Mouse (Mus musculus): Measurements from ENCODE around the gene Gbf1. TPM values are rescaled to one million over a fixed set of nuclear protein-coding genes. Genes with fewer than 3 reads are reported as not detected.

Gbf1 gene
- total RNA-seq, 2 experiments from 2014 or later: 50.3 to 50.7 TPM

DNA sequence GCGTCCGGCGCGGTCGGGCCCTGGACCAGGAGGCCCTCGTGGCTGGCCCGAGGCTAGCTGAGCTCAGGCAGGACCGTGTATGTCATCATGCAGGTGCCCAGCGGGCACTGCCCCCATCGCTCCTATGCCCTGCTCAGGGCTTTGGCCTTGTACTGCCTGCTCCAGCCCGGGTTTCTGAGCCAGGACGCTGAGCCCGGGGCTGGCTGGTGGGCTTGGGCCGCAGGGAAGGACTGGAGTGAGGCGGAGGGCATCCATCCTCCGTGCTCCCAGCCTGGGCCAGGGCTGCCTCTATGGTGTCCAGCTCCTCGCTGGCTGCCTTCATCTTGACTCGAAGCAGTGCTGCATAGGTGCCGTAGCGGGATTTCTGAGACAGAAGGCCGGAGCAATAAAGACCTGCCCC, 160.3 kb downstream of the Gbf1 start:
- intact Hi-C loops (cut with DNase I): no loop called here
- DNase-seq: peak in 1 of 2 experiments; percentile 2

DNA sequence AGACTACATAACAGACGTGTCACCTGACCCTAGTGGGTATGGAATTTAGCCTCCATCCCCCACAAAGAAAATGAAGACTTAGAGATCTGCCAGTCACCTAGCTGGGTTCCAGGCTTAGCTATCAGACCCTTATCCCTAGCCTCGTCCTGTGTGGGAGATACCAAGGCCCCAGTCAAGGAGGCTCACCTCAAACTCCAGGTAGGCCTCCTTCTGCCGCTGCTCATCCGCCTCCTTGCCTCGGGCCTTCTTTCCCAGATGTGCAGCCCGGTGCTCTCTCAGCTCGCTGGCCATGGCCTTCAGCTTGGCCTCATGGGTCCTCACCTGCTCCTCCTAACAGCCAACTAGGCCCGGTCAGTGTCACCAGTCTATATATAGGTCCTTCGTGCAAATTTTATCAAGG, 160.8 kb downstream of the Gbf1 start:
- no peak for DNase-seq
- intact Hi-C loops (cut with DNase I): no loop called here

DNA sequence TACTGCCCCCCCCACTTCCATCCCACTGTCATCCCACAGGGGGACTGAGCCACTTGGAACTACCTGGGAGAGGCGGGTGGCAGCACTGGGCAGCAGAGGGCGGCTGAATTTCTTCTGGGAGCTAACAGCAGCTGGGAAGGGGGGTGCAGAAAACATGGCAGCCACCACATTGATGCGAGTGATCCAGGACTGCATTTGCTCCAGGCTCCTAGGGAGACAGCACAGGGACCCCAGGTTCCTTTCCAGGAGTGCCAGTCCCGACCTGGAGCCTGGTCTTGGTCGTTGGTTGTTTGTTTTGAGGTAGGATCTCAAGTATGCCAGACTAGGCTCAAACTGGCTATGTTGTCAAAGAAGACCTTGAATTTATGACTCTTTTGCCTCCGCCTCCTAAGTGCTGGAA, 161.3 kb downstream of the Gbf1 start:
- intact Hi-C loops (cut with DNase I): no loop called here
- DNase-seq: no peak

DNA sequence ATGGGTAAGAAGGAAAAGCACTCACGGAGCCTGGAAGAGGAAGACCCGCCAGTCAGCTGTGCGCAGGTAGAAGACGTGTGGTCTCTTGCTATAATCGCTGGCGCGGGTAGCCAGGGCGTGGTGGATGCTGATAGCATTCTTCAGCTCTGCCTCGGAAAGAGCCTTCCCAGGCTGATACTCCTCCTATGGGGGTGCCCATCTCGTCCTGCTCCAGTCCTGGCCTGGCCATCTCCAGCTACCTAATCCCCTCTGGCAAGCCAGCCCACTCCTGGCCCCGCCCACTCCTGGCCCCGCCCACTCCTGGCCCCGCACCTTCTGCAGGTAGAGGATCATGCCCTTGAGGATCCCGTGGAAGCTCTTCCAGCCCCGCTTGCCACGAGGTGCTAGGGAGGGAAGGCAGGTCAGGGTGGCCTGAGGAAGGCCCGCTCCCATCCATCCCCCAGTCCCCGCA, 161.9 kb downstream of the Gbf1 start:
- intact Hi-C loops (cut with DNase I): no loop called here
- no peak for DNase-seq

DNA sequence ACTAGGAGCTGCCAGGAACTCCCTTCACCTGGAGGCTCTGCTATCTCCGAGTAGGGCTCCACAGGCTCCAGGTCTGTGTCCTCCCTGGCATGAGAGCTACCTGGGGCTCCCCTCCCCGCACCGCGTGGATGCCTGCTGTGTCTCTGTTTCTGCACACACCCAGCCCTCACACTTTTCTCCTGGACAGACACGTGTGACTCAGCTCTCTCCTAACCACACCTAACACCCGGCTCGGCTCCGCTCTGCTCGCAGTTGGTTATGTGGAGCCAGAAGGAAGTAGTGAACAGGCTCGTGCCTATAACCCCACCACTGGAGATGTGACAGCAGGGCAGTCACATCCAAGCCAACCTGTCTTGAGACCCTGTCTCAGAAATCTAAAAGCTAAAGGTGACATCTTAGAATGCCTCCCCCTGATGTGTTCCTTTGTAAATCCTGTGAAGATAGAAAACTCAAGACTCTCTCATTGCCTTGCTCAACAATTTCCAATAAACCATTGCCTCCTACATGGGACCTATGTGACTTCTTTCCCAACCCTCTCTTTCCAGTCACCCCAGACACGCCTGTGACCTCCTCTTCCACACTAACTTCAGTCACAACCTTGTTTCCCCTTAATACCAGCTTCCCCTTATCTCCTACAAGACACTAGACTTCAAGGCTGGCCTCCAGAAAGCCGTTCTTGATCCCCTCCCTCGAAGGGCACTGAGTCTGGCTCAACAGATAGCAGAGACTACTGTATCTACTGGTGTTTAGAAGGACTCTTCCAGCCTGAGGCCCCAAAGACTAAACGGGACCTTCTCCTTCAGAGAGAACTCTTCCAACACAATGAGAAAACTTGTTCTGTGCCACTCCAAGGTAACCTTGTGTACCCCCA, 162.8 kb downstream of the Gbf1 start:
- DNase-seq: no peak
- intact Hi-C loops (cut with DNase I): no loop called here

DNA sequence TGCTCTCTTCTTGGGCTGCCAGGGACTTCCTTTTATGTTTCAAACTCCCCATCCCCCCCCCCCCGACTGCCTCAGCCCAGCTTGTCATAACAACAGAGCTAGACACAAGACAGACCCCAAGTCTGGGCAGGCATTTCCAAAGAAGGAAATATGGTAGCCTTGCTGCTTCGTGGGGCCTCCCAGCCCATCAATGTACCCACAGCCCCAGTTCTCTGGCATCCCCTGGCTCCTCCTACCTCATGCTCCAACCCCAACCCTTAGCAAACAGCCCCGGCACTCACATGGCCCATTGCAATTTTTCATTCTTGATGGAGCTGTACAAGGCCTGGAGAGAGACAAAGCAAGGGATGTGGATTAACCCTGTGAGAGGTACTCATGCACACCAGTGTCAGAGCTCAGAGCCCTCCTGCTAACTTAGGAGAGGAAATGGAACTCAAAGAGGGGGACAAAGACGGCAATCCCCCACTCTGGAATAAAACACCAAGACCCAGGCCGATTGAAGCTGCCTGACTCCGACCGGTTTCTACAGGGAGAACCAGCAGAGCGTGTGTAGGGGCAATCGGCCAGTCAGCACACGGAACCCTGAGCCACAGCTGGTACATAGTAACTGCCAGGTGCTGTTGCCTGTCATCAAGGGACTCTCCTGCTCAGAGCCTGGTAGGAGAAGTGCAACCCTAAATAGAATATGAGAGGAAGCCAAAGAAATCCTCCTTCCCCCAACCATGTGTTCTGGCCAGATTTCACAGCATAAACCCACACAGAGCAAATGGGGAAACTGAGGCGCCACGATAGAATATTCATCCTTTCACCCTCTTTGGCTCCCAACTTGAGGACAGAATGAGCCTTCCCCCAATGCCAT, 163.7 kb downstream of the Gbf1 start:
- intact Hi-C loops (cut with DNase I): no loop called here
- DNase-seq: no peak

DNA sequence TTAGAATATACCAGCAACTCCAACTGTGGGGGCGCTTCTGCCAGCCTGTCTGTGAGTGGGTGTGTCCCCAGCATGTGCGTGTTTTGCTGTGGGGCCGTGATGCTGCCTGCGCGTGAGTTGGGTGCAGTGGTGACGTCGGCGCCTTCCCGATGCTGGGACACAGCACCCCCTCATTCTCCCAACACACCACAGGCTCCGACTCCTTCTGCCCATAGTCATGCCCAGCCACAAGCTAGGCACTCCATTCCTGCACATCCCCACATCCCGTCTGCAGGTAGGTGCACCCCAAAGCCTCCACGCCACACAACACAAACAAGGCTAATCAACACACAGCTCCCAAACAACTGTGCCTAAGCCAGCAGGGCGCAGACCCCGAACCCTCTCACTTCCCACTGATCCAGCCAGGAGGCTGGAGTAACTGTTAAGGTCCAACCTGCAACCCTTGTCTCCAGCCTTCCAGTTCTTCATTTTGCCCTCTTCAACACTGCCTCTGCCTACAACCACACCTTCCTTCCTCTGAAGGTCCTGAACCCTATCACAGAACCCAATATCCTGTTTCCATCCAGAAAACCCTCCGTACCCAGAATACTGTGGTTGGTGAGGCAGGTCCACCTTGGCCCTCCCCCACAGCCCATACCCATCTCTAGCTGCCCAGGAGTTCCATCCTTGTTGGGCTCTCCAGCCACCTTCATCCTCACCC, 164.7 kb downstream of the Gbf1 start:
- no peak for DNase-seq

DNA sequence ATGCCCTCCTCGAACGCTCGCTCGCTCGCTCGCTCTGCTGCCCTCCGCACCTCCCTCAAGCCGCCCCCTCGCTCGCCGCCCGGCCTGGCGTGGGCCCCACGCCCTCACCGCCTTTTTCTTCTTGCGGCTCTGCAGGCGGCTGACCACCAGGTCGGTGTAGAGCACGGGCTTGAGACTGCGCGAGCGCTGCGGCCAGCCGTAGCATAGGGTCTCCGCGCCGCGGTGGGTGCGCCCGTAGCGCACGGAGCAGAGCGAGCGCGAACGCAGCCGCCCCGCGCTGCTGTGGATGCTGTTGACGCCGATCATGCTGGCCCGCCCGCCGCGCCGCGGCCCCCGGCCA, 165.2 kb downstream of the Gbf1 start:
- intact Hi-C loops (cut with DNase I): no loop called here
- DNase-seq: peak in 1 of 2 experiments; percentile 23

More for the DNA sequence above, 164.7 kb downstream of the Gbf1 start:
- intact Hi-C loops (cut with DNase I): no loop called here

DNA sequence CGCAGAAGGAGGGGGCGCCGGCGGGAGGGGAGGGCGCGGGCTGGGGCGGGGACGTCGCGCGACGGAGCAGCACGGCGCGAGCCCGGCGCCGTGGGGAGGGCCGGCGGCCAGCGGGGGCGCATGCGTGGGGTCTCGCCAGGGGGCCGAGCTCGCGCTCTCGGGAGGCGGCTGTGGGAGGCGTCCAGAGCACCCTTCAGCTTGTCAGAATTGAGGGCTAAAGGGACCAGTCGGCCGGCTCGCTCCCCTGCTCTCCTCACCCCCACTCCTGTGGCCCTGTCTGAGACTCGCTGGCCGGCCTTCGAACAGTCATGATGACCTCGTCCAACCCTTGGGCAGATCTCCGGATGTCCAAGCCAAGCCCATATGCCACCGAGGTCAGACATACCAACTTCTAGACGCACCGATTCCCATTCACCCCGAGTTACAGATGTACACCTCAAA, 165.7 kb downstream of the Gbf1 start:
- peak; percentile 59 to 66 for DNase-seq

DNA sequence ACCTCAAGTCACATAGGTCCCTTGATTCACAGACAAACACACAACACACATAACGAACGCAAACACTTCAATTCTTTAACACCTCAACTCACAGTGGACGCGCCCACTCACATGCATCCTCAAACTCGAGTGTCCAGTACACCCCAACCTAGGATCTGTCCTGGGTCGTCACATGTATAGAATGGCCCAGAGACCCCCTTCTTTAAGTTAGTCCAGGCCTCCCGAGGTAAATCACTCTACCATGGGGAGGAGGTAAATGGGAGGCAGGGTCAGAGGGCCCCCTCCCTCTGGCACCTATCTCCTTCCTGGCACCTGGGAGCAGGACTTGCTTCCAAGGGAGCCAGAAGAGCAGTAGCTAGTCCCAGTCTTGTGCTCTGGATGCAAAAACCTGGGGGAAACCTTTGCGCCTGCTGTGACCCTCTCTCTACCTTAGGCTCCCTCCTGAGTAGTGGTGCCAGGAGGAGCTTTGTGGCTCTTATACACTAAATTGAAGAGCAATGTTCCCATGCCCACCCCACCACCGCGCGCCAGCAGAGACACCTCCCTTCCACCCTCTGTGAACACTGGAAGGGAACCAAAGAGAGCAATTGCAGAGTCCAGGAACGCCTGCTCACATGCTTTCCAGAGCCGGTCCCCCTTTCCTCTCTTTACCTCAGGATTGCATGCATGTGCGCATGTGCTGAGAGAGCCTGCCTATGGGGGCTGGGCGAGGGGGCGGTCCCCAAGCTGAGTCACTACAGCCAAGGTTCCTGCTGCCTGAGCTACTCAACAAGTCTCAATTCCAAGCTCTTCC, 166.5 kb downstream of the Gbf1 start:
- DNase-seq: peak; percentile 66 to 73
- intact Hi-C loops (cut with DNase I): no loop called here

More for the DNA sequence above, 165.7 kb downstream of the Gbf1 start:
- intact Hi-C loops (cut with DNase I): no loop called here

DNA sequence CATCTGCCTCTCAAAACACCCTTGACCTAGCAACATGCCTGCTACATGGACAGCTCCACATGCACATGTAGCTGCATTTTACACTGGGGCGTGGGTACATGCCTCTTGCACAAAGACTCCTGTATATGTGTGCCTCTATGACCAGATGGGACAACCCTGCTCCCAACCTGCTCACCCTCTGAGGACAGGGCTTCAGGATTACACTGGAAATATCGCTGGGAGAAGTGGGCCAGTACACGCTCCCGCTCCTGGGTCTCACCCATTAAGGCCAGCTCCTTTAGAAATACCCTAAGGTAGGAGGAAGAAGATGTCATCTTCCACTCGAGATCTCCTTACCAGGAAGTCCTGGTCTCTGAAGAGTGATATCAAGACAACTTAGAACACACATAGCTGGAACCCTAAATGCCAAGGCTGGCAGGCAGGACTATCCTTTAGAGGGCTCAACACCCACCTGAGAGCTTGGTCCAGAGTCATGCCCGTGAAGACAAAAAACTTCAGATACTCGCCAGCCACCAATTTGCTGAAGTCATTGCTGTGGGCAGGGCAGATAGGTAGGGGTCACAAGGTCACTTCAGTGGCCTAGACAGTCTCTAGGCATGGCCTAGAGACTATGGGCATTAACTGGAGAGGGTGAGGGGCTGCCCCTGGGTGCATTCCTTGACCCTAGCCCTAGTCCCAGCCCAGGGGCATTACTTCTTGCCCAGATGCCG, 167.9 kb downstream of the Gbf1 start:
- intact Hi-C loops (cut with DNase I): no loop called here
- no peak for DNase-seq

DNA sequence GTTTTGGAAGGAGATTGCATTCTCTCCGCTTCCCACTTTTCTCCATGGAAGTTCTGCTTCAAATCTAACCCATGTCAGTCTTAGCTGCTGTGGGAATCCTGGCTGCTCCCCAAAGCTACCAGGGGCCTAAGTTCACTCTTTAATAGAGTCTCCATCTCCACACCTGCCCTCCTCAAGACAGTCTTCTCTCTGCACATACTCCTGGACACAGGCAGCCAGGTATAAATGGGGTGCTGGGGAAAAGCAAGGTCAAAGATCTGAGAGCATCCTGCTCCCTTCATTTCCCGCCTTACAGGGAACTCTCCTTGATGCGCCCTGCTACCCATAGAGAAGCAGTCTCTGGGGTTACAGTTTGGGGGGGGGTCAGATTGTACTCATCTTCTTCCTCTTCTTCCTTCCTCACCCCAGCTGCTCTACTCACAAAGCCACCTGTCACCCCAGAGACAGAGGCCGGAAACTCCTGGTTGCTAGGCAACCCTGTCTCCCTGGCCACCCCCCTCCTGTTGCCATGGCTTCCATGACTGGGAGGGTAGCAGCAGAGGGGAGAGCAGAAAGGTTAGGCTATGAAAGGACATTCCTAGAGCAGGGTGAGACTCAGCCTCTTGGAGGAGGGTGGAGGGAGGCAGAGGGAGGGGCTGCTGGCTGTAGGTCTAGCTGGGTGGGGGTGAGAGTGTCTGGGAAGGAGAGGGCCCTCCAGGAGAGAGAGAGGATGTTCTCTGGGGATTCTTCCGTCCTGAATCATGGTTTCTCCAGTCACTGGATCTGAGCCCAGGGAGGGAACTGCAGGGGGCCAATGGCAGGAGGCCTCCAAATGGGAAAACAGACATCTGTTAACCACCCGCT, 169.0 kb downstream of the Gbf1 start:
- intact Hi-C loops (cut with DNase I): no loop called here
- DNase-seq: no peak

DNA sequence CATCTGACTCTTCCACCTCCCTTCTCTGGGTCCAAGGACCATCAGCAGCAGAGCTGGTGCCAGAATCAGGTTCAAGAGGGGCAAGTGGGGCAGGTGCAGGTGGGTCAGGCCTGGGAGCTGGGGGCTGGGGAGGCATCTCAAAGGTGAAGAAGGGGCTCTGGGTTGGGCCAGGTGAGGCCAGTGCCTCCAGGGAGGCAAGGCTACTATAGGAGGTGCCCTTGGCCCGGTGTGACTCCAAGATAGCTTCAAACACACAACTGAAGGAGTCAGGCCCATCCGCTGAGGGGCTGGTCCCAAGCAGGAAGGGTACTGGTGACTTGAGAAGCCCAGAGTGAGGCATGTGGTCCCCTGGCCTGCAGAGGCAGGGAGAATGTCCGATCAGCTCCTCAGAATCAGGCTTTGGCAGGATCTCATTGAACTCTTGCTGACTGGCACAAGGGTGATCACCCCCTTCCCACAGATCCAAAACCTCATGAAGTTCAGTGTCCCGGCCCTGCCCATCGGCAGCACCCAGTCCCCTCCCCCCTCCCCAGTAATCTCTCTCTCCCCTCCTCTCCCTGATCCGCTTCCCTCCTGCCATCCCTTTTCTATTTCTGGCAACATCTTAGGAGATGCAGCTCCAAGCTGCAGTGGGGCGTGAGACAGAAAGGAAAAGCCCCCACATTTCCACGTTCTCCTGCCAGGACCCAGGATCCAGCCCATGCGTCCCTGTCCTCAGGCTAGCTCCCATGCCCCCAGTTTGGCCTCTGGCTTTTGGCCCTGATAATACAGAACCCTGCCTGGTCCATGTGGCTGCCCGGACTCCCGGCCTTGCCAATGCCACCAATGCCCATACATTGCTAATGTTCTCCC, 170.1 kb downstream of the Gbf1 start:
- intact Hi-C loops (cut with DNase I): no loop called here
- no peak for DNase-seq

DNA sequence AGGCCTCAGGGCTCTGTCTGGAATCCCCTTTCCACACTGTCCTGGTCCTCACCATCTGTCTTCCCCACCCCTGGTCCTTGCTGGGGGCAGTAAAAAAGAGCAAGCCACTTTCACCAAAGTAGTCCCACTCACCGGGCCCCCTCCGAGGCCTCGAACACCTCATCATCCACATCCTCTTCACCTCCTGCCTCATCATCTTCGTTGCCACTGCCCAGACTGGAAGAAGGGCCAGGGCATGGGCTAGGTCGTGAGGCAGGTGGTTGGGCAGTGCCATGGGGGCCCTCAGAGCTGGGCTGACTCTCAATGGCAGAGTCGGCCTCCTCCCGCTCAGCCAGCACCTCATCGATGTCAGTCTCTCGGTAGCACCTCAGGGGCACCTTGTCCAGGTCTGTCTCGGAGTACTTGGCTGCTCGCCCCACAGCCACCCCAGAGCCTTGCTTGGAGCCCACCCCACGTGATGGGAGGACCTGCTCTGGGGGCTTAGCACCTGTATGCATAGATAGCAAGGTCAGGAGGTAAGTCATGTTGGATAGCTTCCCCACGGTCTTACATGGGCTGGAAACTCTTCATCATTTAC, 170.8 kb downstream of the Gbf1 start:
- intact Hi-C loops (cut with DNase I): no loop called here
- no peak for DNase-seq

DNA sequence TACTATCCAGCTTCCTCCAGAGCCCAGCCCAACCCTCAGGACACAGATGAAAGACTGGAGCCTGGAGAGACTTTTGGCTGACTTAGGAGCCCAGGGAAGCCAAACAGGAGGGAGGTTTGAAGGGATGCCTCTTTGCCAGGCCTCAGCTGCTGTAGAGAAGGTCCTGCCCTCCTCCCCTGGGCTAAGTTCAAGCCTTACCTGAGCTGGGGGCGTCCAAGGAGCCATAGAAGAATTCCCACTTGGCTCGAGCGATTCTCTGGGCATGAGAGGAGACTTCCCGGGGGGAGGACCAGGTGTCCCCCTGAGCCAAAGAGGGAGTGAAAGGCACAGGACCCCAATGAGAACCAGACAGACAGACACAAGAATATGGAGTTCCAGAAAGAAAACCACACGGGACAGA, 171.4 kb downstream of the Gbf1 start:
- intact Hi-C loops (cut with DNase I): no loop called here
- DNase-seq: no peak

DNA sequence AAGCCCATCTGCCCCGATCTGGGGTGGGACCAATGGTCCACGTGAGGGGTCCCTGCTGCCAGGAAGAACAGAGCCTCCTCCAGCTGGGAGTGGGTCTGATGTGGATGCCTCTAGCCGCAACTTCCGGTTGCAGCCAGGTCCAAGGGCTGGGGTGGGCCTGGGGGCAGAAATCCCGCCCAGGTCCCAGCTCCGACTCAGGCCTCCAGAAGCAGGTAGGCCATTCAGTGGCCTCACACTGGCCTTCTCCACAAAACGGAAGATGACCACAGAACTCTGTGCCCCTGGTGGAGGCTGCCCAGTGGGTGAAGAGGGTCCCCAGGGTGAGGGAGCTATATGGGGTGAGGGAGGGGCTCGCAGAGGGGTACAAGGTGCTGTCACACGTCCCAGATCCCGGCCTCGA, 172.1 kb downstream of the Gbf1 start:
- no peak for DNase-seq
- intact Hi-C loops (cut with DNase I): no loop called here

DNA sequence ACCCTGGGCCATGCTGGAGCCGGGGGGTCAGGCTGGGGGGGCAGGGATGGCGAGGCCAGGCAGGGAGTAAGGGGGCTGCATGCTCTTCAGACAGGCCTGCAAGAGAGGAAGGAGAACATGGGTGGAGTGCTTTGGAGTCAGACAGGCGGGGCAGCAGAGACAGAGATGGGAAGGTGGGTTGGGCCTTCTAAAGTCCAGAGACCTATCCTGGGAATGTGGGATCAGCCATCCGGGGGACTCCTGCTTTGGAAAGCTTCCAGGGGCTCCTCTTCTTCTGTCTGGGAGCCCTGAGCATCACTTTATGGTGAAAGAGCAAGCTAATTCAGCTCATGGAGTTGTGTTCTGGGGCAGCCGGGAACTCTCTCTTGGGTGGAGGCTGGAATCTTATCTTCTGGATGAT, 172.6 kb downstream of the Gbf1 start:
- DNase-seq: no peak
- intact Hi-C loops (cut with DNase I): no loop called here
